Mouse (Mus musculus) urinary bladder, adult 2 months (tissue): ENCODE data around the gene Prpsap1. TPM values are rescaled to one million over a fixed set of nuclear protein-coding genes. Genes with fewer than 3 reads are reported as not detected.
"Not testable (repeated sequence)": the region's sequence is repeated elsewhere in the genome, so short reads cannot be mapped to it uniquely, and the experiment has no call there.

Experiments used
- DNase-seq: peaks from one replicate; pipeline ENCODE4 v3.0.0; 2022; ENCODE audit warnings: low spot score
- polyA plus RNA-seq: library from polyadenylated mRNA; depleted of rRNA; stranded (reverse); fragments of >200 nt; gene quantifications from 2 replicates; pipeline ENCODE4 v1.2.3, GENCODE M21; 2012

Prpsap1 gene
- polyA plus RNA-seq, 1 experiment, result 154 TPM

GRCm38 (mm10) chr11:116515330-116516020 is 21.5 kb upstream of the Prpsap1 start:
- no peak for DNase-seq

GRCm38 (mm10) chr11:116513531-116514038 is 19.6 kb upstream of the Prpsap1 start:
- no peak for DNase-seq

GRCm38 (mm10) chr11:116512987-116513386 is 19.0 kb upstream of the Prpsap1 start:
- DNase-seq, result no peak

GRCm38 (mm10) chr11:116512154-116512553 is 18.2 kb upstream of the Prpsap1 start:
- no peak for DNase-seq

DNA sequence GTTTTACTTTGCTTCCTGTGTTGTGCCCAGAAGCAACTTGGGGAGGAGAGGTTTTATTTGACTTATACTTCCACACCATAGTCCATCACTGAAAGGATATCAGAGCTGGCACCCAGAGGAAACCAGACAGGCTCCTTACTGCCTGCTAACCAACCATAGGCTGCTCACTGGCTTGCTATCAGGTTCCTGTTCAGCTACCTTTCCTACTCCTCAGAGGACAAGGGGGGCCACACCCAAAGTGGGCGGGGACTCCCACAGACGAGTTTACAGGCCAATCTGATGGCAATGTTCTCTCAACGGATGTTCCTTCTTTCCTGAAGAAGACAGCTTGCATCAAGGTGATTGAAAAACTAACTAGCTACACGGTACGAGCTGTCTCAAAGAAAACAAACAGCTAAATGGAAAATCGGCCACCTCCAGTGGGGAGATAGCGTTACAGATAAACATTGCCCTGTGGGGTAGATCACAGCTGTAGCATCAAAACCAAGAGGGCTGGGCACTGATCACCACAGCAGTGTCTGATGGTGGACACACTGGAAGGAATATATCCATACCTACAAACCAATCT is 17.4 kb upstream of the Prpsap1 start:
- no peak for DNase-seq

GRCm38 (mm10) chr11:116508689-116509088 is 14.7 kb upstream of the Prpsap1 start:
- no peak for DNase-seq

DNA sequence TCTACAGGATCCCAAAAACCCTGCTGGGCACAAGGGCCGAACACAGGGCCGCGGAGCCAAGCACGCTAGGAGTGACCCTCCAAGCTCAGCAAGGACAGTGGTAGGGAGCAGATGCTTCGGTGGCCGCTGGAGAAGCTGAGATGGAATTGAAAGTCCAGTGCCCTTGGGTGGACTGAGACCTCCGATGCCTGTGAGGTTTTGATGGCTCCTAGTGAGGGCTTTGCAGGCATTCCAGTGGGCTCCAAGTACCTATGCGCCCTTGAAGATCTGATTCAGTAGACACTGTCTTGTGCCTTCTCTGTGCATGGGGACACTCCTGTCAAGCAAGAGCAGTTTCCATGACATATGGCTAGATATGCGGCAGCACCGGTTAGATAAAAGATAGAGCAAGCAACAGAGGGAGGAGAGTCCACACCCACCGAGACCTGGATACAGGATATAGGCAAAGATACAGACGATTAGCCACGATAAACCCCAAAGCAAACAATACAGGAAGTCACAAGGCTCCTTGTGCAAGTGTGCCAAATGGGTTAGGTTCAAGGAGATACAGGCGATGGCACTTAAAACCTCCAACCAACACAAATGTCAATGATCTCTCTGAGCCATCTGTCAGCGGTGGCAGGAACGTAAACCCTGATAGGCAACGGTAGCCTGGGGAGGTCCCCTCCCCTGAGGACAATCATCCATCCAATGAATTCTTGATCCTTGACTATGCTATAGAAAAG is 12.3 kb upstream of the Prpsap1 start:
- DNase-seq, result no peak

DNA sequence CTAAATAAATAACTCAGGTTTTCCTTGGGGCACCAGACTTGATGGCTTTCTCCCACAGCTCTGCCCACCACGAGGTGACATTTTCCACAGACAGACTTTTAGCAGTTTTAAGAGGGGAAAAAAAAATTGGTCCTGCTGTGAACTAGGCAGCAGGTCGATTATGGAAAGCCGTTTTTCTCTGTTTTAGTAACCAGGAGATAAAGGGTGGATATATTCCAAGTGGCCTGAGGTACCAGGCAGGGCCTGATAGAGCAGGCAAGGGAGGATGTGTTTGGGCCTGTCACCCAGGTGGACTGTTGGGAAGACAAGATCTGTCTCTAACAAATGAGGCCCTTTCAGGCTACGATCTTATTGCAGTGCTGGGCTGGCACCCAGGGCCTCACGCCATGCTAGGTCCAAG is 11.6 kb upstream of the Prpsap1 start:
- no peak for DNase-seq

DNA sequence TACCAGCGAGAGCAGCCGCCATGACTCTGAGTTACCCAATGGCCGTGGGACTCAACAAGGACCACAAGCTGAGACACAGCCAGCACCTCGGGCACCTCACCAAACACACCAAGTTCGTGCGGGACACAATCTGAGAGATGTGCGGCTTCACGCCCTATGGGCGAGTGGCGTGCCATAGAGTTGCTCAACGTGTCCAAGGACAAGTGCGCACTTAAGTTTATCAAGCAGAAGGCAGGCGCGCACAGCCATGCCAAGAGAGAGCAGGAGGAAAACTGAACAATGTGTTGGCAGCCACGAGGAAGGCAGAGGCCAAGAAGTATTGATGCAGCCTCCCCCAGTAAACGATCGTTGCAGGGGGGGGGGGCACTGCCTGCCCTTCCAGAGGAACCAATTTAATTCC is 10.5 kb upstream of the Prpsap1 start:
- no peak for DNase-seq

- no peak for DNase-seq
Observed at GRCm38 (mm10) chr11:116501005-116501746, 7.2 kb upstream of the Prpsap1 start.

DNA sequence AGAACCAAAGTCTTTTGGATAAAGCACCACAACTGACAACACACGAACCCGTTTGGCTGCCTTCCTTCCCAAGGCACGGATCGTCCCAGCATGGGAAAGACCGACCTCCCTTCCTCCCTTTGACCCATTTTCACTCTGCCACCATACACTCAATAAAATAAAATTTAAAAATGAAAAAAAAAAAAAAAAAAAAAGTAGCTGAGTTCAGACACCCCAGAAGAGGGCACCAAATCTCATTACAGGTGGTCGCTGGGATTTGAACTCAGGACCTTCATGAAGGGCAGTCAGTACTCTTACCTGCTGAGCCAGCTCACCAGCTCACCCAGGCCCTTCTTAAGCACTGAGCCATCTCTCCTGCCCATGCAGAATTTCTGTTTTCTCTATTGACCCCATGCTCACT is 5.0 kb upstream of the Prpsap1 start:
- DNase-seq, result no peak

GRCm38 (mm10) chr11:116498596-116498995 is 4.6 kb upstream of the Prpsap1 start:
- no peak for DNase-seq

DNA sequence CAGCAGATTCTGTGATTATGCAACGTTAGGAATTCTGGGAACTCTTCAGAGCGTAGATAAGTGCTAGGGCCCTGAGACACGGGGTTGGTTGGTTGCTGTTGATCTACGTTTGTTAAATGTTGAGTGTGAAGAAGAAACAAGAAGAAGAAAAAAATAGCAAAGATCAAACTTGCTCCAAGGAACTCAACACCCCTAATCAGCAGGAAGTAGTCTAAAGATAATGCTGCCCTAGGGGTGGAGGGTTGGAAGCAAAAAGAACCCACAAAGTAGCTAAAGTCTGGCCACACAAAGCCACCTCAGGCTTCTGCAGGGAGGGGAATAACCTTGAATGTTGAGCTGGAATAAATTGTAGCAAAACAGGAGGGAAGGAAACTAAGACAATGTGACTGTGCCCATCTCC is 3.3 kb upstream of the Prpsap1 start:
- DNase-seq, result no peak

DNA sequence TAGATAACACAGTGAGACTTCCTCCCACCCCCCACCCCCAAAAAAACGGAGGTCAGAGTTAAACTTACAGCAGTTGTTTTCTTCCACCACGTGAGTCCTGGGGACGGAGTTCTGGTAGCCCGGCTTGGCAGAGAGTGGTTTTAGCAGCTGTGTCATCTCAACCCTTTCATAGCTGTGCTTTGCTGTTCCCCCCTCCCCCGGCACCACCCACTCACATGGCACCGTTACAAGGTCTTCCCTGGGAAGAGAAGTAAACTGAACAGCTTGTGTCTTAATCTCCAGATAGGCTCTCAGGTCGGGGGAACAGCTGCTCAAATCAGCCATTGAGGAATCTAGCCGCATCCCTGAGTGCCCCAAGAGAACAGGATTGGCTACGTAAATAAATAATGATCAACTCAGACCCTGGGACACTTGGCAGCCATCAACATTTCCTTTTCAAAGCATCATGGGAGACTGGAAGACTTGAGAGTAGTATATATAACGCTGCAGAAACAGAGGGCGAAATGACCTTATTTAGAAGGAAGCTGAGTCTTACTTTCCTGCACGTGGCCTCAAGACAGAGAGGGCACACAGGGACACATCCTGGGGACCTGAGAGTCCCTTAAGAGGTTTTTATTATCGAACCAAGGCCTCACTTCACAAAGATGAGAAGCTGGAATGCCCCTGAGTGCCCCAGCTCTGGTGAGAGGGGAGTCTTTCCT is 622 bp upstream of the Prpsap1 start:
- DNase-seq, result no peak

DNA sequence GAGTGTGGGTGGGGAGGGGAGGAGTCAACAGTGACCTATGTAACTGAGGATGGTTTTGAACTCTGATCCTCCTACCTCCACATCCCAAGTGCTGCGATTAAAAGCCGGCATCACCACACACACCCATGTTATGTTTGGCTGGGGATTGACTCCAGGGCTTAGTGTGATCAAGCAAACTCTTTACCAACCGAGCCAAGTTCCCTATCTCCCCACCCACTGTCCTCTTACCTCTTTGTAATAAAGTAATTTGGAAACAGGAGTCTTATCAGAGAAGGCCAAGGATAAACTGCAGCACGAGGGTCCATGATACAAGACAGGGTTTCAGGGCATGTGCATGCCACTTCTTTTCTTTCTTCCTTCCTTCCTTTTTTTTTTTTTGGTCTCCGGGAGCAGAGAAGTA is 811 bp downstream of the Prpsap1 start:
- no peak for DNase-seq

- not testable (repeated sequence) for DNase-seq
Observed at GRCm38 (mm10) chr11:116492507-116492906, 1.5 kb downstream of the Prpsap1 start.

GRCm38 (mm10) chr11:116491338-116491737 is 2.7 kb downstream of the Prpsap1 start:
- DNase-seq, result no peak

- peak; percentile 87 for DNase-seq
Observed at GRCm38 (mm10) chr11:116490232-116491107, 3.5 kb downstream of the Prpsap1 start.

- DNase-seq, result no peak
Observed at GRCm38 (mm10) chr11:116489771-116490231, 4.2 kb downstream of the Prpsap1 start.

DNA sequence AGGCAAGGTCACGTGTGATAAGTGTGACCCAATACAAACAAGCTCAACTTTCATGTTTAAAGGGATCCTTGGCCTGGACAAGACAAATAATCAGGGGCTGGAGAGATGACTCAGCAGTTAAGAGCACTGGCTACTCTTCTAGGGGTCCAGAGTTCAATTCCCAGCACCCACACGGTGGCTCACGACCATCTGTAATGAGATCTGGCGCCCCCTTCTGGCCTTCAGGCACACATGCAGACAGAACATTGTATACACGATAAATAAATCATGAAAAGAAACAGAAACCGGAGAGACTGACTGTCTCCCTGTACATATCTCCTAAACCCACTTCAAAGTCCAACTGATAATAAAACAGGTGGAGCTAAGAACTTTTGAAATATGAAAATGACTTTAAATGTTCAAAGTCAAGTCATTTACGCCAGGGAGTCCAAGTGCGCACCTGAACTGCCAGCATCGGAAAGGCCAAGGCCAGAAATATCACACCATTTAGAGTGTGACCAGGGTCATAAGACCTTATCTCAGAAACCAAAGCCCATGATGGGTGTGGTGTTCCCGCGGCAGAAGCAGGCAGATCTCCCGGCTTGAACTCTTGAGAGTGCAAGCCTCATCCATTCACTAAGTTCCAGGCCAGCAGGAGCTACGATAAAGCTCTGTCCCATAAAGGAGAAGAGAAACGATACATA is 5.2 kb downstream of the Prpsap1 start:
- no peak for DNase-seq
